Mouse (Mus musculus): ENCODE measurements around the gene Gm10663.

Gene Gm10663

DNA sequence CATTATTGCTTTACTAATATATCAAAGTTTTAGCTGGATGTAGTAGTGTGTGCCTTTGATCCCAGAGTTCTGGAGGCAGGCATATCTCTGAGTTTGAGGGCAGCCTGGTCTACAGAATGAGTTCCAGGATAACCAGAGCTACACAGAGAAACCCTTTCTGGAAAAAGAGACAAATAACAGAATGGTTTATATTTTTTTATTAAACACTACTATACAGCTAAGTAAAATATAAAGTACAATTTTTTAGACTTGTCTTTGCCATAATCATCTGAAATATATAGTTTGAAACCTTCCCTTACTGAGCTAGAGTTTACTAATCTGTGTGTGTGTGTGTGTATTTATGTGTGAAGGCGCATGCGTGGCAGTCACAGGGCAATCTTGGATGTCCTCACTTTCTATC is at the start of gene Gm10663:
Gene Gm10663 (plus strand): TSS at position 301 of the 400 bp plus-strand sequence.
- in situ Hi-C loops (cut with MboI) = no loop called here

DNA sequence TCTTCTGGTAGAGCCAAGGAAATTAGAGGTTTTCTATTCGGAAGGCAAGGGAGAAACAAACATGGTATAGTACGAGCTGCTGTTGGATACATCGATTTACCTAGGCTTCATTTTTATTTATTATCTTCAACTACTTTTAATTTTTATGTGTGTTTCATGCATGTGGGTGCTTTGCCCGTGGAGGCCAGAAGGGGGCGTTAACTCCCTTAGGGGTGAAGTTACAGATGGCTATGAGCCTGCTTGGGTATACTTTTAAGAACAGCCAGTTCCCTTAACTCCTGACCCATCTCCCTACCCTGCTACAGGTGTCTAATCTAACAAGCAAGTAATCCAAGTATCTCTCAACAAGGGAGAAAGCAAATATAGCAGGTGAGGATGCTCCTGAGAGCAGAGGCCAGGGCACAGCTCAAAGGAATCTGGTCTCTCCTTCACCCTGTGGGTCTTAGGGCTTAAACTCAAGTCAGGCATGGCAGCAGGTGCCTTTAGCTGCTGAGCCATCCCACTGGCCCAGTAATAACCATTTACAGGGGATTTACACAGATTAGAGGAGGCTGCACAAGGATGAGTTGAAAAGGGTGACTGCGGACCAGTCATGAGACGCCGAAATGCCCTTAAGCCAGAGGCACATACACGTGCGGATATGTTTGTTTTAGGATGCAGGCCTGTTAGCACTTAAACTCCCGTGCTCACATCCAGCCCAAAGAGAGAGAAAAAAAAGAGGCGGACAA is 45.7 kb upstream of the Gm10663 start:
- in situ Hi-C loops (cut with MboI) = no loop called here

DNA sequence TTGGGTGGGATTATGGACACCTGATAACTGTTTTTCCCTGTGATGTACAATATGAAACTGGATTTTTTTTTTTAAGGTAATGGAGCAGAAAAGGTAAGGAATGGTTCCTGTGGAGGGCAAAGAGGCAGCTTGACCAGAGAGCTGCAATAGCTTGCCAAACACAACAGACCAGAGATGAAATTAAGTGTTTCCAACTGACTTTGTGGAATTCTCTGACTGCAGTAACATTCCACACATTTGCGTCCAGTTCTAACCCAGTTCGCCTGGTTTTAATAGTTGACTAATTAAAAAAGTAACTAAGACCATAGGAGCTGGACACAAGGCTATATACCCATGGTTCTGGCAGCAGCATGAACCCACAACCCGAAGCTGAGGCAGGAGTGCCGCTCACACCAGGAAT is 45.1 kb upstream of the Gm10663 start:
- in situ Hi-C loops (cut with MboI) = no loop called here

DNA sequence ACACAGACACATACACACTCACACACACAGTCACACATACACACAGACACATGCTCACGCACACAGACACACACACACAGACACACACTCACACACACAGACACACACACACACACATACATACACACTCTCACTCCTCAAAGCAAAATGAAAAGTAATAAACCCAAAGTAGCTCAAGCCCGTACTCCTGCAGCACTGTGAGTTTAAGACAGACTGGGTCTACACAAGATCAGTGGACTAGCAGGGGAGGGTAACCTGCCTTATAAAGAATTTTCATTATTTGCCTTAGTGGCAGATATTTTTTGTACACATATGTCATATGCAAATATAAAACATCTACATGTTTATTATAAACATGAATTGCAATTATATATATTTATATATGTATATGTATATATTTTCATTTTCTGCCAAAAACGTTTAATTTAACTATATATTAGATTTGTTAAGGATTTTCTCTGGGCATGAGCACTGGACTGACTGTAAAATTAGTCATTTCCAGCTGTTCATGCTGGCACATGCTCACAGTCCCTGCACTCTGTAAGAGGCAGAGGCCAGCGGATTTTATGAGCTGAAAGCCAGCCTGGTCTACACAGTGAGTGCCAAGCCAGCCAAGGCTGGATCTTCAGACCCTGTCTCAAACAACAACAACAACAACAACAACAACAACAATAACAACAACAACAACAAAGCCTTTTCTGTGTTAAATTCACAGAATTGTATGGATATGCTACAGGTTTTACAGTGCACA is 43.9 kb upstream of the Gm10663 start:
- in situ Hi-C loops (cut with MboI) = no loop called here

DNA sequence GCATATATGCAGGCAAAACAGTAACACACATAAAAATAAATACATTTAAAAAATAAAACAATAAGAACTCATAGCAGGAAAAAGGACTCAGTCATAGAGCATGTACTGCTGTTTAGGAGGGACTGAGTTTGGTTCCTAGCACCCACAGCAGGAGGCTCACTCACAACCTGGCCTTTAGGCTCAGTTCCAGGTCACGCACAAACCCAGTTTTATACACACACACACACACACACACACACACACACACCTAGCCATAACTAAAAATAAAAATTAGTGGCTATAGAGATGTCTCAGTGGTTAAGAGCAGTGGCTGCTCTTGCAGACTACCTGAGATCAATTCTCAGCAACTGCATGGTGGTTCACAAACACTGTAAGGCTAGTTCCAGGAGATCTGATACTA is 42.7 kb upstream of the Gm10663 start:
- in situ Hi-C loops (cut with MboI) = no loop called here

DNA sequence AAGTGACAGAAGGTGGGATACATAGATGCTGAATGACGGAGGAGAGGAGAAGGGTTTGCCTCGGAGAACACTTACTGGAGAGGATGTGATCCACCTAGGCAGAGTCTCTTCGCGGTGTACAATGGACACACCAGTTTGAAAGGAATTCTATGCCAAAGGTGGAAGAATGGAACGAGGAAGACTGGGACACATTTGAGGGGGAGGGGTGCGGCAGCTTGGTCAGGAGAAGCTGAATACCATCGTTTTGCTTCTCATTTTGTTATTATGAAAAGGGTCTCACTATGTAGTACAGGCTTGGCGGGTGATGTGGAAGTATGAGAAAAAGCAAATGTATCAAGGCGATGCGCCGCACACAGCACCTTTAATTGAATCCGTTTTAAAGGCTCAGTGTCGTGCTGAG is 41.8 kb upstream of the Gm10663 start:
- in situ Hi-C loops (cut with MboI) = no loop called here

DNA sequence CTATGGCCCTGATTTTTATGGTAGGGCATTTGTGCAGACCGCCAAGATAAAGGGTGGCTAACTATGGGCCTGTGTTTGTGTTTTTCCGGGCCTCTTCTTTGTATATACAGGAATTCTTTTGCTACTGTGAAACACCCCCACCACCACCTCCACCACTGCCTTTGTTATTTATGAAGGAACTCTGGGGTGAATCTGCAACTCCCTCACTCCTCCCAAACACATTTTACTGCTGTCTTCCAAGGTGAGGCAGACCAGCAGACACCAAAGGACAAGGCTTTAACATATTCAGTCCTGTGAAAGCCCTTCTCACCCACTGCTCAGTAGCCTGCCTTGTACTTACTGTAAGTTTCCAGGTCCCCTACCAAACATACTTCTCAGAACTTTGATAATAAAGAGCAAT is 40.7 kb upstream of the Gm10663 start:
- in situ Hi-C loops (cut with MboI) = no loop called here

DNA sequence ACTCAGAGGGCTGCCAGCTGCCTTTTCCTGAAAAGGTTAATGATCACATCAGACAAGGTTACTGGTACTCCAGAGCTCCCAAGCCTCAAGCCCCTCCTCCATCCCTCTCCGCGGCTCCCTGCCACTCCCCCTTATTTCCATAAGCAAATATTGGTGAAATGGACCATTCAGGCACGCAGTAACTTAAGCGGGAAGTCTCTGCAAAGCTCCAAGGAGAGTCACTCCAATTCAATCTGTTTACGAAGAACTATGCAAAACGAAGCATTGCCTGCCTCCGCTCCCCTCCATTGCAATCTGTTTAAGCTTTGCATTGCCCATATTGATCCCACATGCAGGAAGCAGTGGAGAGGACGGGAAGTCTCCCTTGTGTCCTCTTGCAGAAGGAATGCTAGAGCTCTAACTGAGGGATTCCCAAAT is 37.7 kb upstream of the Gm10663 start, which contains the start of gene Apela:
Gene Apela (minus strand): TSS at position 220 of the 417 bp plus-strand sequence.
- in situ Hi-C loops (cut with MboI) = no loop called here

DNA sequence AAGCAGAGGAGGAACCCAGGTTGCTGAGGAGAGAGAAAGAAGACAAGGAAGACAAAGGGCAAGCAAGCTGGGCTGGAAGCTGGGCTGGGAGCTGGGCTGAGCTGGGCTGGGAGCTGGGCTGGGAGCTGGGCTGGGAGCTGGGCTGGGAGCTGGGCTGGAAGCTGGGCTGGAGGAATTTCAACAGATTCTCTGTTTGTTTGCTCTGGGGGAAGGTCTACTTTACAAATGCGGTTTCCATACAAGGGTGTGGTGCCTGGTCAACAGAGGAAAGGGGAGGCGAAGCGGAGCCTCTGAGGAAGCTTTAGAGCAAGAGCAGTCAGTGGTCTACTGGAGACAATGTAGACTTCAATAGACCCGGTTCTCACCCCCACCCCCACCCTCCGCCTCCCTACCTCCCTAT is 28.3 kb upstream of the Gm10663 start:
- in situ Hi-C loops (cut with MboI) = no loop called here

DNA sequence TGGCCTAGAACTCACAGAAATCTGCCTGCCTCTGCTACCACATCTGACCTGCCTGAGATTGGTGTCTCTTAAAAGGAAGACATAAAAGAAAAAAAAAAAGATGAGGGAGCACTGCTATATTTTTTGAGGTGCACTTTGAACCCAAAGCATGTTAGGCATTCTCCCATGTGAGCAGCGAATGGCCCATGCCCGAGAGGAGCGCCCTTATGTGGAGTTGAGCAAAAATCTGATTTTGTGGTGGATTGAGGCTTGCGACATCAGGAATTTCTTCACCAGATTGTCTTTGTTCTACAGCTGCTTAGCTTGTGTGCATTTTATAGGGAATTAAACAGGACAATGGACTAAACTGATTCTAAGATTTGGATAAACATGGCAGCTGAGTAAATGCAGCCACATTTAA is 27.6 kb upstream of the Gm10663 start:
- in situ Hi-C loops (cut with MboI) = no loop called here

DNA sequence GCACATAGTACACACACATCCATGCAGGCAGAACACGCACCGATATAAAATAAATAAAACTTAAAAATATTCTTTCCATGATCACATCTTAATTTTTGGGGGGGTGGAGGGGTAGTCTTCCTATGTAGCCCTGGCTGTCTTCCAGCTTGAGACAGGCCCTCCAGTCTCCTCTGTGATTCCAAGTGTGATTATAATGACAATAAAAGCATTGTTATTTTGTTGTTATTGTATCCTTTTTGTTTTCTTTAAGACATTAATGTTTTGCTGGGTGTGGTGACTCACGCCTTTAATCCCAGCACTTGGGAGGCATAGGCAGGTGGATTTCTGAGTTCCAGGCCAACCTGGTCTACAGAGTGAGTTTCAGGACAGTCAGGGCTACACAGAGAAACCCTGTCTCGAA is 27.0 kb upstream of the Gm10663 start:
- in situ Hi-C loops (cut with MboI) = no loop called here

DNA sequence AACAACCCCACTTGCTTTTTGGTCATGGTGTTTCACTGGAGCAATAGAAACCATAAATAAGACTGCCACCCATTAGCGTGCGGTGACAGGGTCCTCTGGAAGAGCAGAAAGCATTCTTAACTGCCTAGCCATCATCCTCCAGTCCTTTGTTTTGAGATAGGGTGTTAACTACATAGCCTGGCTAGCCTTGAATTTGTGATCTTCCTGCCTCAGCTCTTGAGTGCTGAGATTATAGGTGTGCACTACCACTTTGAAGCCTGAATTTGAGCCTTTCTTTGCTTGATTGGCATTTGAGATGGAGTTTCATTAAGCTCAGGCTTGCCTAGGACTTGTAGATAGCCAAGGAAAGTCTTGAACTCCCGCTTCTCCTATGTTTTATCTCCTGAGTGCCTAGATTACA is 21.3 kb upstream of the Gm10663 start:
- in situ Hi-C loops (cut with MboI) = no loop called here

DNA sequence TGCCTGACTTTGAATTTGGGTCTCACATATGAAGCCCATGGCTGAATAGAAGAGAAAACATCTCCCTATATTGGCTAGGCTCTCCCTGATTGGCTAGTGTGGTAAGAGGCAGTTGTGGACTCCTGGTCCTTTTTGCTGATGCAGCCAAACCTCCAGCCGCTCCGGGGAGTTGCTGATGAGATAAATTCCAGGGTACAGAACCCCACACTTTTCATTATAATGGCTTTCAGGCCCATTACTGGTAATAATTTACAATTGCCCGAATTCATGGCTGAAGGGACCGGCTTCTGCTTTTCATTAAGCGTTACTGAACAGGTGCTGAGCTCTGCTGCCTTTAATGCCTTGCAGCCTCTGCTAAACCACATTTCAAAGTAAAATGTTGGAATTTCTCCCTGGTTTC is 20.9 kb upstream of the Gm10663 start:
- in situ Hi-C loops (cut with MboI) = no loop called here

DNA sequence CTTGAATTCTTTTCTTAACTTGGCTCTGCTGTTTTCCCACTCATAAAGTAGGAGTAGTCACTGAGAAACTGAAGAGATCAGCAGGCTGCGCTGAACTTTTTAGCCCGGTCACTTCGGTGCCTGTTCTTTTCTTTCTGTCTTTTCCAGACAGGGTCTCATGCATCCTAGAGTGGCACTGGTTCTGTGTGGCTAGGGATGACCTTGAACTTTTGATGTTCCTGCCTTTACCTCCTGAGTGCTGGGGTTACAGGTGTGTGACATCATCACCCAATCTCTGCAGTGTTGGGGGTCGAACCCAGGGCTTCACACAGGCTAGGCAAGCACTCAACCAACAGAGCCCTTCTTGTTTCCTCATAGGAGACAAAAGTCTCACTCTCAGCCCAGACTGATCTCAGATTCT is 18.1 kb upstream of the Gm10663 start:
- in situ Hi-C loops (cut with MboI) = no loop called here

DNA sequence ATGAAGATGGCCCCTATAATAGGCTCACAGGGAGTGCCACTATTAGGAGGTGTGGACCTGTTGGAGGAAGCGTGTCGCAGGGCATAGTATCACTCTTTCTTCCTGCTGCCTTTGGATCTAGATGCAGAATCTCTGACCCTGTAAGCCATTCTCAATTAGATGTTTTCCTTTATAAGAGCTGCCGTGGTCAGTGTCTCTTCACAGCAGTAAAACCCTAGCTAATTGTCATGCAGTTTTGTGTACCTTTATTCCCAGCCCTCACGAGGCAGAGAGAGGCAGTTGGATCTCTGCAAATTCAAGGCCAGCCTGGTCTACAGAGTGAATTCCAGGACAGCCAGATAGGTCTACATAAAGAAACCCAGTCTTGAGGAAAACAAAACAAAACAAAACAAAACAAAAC is 12.6 kb upstream of the Gm10663 start:
- in situ Hi-C loops (cut with MboI) = no loop called here

DNA sequence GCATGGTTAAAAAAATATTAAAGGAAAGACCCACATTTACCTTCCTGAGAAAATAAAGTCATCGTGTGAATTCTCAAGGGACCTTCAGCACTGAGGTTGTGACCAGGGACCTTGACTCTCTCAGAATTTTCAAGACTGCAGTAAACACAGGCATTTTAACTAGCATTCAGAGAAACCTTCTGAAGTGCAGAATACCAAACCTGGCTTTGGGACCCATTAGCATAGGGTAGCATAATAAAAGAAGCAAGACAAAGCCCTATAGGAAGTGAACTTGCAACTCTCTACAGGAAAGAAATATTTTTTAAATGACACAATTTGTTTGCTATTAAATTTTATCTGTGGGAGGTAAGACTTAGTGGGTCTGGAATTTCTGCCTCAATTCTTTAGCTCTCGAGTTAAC is 10.8 kb upstream of the Gm10663 start:
- in situ Hi-C loops (cut with MboI) = no loop called here

DNA sequence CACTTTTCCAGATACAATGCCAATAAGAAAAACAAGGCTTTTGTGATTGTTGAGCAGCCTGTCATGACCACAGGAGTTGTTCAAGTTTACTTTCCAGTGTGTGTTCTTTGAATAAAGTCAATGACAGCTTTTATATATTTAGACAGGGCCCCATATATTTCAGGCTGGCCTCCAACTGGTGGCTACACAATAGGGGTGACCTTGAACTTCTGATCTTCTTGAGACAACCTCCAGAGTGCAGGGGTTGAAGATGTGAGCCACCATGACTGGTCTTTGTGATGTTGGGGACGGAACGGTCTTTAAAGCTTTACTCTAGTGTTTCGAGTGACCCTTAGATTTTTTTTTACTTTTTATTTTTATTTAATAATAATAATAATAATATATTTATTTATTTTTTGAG is 9.2 kb upstream of the Gm10663 start:
- in situ Hi-C loops (cut with MboI) = no loop called here

DNA sequence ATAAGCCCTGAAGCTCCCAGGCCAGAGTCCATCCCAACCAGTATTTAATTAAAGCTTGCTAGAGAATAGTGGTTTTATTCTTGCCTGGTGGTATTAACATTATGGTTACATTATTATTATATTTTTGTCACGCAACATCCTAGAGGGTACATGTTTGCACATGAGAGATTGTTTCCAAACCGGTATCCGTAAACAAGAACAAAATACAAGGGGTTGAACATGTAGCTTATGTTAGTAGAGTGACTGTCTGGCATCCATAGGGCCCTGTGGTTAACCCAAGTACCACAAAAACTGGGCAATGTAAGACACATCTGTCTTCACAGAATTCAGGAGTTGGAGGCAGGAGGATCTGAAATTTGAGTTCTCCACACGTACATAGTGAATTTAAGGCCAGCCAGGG is 7.8 kb upstream of the Gm10663 start:
- in situ Hi-C loops (cut with MboI) = no loop called here

DNA sequence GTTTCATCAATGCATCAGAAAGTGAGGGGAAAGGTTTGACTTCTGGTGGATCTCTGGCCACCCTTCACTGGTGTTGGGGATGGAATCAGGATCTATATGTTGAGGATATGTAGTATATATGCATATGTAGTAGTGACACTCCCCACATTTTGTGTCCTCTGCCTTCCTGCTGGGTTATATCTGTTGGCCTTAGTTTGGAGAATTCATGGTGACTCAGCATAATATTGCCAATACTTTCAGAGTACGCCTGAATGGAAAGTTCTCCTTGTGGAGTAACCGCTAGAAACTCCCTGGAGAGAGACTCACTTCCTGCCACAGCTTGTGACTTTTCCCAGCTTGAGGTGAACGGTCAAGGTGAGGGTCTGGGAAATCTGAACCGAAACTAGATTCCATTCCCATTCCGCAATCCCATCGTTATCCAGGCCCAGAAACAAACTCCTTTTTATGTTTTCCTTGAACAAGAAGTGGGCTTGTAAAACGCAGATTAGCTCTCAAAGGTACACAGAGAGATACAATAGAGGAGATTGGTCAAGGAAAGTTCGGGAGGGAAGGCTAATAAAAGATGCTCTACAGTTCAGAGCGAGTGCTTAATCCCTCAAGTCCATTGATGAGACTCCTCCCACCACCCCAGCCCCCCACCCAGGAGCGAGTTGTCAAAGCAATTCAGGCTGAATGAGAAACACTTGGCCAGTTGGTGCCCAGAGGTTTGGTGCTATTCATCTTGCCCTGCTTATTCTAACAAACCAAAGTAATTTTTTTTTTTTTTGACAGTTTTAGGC is 7.0 kb upstream of the Gm10663 start:
- in situ Hi-C loops (cut with MboI) = no loop called here

DNA sequence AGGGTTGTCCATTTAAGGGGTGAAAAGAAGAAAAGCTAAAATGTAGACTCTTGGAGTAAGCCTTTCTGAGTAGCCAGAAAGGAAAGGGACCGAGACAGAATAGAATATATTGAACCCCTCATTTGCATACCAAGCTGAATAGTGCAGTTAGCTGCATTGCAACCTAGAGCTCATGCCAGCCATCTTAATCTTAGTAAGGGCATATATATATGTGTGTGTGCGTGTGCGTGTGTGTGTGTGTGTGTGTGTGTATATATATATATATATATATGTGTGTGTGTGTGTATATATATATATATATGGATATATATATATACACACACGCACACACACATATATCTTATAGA is 6.4 kb upstream of the Gm10663 start:
- in situ Hi-C loops (cut with MboI) = no loop called here

DNA sequence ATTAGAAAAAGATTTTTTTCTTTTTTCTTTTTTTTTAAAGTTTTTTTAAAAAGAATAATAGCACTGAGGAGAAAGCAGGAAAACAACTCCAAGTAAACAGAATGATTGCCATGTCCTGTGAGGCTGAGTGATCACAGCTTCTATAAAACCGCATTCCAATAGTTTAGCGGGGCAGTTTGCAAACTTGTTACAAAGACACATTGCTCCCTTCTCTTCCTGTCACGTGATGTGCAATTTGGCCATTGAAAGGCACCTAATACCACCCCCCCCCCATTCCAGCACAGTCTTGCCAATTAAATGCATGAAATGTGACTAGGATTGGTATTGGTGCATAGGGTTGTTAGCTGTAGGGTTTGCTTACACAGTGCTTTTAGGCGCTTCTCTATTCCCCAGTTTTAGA is 3.8 kb upstream of the Gm10663 start:
- in situ Hi-C loops (cut with MboI) = no loop called here

DNA sequence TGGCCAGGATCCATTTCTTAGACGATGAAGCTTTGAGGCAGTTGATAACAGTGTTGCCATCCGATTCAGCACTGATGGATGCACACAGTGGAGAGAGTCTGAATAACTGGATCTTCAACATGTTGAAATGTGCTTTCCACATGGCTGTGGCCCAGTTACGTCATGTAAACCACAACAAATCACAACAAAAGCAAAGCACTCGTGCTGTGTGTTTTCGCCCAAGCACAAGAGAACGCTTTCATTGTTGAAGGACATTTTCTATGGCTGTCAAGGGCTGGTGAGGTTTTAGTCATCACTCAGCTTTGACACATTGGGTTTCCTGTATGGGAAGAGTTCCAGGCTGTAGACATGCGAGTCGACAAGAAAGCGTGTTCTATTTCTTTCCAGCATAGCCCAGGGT is 5.9 kb downstream of the Gm10663 start:
- in situ Hi-C loops (cut with MboI) = no loop called here

DNA sequence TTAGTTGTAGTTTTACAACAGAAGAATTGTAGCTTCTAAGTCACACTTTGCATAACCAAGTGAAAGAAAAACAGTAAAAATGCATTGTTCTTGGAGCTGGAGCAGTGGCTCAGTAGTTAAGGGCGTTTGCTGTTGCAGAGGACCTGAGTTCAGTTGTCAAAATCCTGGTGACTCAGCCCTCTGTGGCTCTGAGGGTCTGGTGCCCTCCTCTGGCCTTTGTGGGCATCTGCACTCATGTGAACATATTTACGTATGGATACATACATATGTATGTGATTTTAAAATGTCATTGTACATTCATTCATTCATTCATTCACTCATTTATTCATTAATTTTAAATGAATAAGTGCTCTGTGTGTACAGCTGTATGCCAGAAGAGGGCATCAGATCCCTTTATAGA is 10.8 kb downstream of the Gm10663 start:
- in situ Hi-C loops (cut with MboI) = no loop called here
